Mouse (Mus musculus) T-helper 2 cell (primary cell): ENCODE results near the gene Col5a1.

ENCODE experiments used
- in situ Hi-C: fragments of 300-600 bp; cut with MboI, MseI; formaldehyde crosslinking; loops from one replicate; pipeline ENCODE4 v1.15.1; 2025; ENCODE audit warnings: high pct_unique_total_duplicates

Gene Col5a1

DNA sequence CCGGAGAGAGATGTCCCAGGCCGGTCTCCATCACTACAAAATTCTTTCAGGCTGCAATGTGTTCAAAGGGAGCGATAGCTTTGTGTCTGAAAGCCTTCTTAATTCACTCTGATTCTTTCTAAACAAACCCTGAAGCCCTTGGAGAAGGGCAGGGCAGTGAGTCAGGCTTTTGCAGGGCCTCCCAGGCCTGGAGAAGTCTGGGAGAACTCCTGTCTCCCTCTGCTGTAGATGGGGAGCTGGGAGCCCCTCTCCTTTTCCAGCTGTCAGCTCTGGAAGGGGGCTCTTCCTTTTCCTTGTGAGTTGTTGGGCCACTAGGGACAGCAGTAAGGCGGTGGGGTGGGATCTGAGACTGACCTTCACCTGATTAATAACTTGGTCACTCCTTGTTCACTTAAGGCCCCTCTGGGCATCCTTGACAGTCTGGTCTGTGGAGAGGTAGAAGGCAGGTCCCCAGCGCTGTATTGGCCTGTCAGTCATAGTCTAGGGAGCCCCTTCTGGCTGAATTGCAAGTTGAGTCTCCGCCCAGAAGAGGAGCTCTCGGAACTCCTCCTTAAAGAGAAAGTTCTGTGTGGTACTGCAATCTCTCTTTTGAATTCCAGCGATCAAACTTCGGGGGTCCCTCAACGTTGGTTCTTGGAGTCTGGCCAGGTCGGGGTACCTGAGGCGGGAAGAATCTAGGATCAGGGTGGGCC is 623 bp upstream of the Col5a1 start:
- in situ Hi-C loops, result no loop called here

DNA sequence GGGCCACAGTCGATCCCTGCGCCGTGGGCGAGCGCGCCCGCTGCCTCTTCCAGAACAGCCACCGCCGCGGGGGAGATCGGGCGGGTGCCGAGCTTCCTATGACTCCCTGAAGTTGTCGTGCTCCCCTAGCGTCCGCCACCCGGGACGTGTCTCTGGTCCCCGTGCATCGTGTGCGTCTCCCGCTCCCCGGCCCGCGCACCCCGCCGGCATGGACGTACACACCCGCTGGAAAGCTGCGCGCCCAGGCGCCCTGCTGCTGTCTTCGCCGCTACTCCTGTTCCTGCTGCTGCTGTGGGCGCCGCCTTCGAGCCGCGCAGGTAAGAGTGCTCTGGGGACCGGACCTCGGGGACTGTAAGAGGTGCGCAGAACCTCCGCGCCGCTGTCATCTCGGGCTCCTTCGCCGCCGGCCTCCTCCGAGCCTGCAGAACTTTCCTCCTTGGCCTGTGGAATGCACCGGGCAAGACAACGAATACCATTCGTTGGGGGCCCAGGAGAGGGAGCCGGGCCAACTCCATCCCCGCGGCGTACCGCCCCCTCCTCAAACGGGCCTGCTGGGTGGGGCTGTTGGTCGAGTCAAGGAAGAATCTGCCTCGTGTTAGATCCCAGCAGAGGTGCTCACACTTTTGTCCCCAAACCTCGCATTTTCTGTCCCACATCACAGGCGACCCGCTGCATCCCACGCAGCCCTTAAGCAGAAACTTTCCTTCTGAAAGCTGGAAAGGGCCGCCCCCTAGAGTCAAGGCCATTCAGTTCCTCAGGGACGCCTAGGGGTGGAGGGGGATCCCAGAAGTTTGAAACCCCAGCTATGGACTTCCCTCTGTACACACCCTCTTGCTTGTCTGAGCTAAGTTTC is 609 bp downstream of the Col5a1 start:
- in situ Hi-C loops, result no loop called here

GRCm38 (mm10) chr2:27887461-27888264 is 1.4 kb downstream of the Col5a1 start:
- in situ Hi-C loops, result no loop called here

DNA sequence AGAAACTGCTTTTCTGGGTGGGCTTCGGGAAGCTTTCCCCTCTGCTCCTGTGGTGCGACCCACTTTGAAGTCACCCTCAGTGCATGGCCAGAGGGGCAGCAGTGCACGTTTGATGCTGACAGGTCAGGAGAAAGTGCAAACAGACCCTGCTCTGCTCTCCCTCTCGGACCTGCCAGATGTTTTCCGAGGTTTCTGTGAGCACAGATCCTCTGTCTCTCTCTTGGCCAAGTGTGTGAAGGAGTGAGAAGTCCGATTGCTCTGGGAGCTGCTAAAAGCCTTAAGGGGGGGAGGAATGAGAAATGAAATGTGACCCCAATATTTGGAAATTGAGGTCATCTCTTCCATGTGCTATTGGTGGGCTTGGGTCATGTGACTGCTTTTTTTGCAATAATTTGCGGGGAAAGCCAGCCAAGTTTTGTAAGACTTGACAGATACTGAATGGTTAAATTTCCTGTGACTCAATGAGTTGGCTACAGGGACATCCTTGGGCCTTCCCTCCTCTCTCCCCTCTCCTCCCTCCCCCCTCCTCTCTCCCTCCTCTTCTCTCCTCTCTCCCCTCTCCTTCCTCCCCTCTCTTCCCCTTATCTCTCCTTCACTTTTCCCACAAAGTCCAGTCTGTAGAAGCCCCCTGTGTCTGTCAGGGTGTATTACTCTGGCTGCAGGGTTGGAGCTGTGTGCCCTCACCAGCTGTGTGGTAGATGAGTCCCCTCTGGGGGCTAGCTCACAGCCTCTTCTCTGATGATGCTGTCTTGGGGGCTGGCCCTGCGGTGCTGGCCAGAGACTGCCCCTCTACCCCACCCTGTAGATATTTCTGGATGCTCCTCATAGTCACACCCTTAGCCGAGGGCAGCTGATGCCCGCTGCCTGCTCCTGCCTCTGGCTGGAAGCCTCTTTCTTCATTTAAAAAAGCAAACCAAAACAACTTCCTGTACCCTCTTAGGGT is 2.6 kb downstream of the Col5a1 start:
- in situ Hi-C loops, result no loop called here

DNA sequence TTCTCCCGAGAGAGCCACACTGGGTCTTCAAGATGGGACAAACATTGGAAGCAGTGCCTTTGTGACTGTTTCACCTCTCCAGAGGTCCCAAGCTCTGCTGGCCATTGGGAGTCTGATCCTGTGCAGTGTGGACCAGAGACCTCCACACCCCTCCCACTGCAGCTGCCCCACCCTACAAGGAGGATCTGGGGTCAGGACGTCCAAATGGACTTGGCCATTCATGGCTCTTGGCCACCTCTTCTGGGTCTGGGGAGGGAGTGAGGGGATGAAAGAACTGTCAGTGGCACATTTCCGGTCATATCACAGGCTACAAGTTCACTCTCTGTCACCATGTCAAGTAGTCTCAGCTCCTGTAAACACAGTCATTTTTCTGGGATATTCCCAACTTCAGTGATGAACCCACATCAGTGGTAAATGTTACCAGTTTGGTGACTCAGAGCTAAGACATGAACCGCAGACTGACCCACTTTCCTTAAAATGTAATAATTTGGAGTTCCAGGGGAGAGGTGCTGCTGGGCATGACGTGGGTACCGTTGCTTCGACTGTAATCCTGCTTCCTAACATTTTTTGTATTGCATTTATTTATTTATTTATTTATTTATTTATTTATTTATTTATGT is 5.8 kb downstream of the Col5a1 start:
- in situ Hi-C loops, result no loop called here

GRCm38 (mm10) chr2:27893015-27893414 is 6.8 kb downstream of the Col5a1 start:
- in situ Hi-C loops, result no loop called here

GRCm38 (mm10) chr2:27894986-27895385 is 8.8 kb downstream of the Col5a1 start:
- in situ Hi-C loops, result no loop called here

DNA sequence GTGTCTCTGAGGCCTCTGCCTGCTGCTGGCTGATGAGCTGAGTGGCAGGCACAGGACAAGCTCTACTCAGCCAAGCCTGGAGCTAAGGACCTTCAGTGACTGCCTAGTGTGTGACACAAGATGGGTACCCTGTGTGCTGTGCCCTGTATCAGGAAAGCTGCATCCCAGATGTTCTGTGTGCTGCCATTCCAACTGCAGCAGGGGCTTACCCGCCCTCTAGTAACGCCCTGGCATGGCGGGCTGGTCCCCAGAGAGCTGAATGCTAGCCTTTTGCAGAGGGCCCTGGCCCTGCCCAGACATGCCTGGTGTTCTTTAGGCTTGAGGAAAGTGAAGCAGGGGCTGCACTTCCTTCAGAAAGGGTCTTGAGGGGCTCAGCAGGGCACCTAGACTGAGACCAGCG is 9.4 kb downstream of the Col5a1 start:
- in situ Hi-C loops, result no loop called here

- in situ Hi-C loops, result no loop called here
Measured at GRCm38 (mm10) chr2:27897161-27897560, 10.9 kb downstream of the Col5a1 start.

DNA sequence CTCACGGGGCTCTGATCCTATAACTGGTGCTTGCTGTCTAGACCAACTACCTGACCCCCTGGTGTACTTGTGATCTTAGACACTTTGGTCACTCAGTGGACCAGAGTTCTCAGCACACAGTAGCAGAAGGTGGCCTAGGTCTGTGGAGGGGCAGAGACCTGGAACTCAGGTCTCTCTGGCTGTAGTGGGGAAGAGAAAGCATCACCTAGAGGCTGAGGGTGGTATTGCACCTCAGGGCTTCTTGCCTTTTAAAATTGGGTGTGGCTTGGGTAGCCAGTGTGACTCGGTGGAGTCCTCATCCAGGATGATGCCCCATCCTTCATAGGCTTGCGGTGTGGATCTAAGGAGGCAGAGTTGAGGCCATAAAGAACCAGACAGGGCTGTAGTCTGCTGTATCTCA is 13.7 kb downstream of the Col5a1 start:
- in situ Hi-C loops, result no loop called here

- in situ Hi-C loops, result no loop called here
Measured at GRCm38 (mm10) chr2:27901076-27901475, 14.9 kb downstream of the Col5a1 start.

- in situ Hi-C loops, result no loop called here
Measured at GRCm38 (mm10) chr2:27901525-27902245, 15.5 kb downstream of the Col5a1 start.

- in situ Hi-C loops, result no loop called here
Measured at GRCm38 (mm10) chr2:27902318-27902717, 16.1 kb downstream of the Col5a1 start.

GRCm38 (mm10) chr2:27905411-27905810 is 19.2 kb downstream of the Col5a1 start:
- in situ Hi-C loops, result no loop called here

DNA sequence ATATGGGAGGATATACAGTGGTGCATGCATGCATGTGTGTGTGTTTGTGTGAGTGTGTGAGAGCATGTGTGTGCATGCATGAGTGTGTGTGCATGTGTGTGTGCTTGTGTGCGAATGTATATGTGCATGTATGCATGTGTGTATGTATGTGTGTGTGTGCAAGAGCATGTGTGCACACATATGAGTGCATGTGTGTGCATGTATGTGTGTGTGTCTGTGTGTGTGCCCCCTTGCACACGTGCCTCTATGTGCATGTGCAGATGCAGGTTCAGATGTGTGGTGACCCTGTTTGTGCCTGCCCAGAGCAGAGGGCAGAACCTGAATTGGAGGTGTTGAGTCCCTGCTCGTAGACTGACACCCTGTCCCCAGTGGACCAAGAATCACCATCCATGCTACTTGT is 24.3 kb downstream of the Col5a1 start:
- in situ Hi-C loops, result loop anchor here (5.0 kb wide), 1 partner anchor 98 kb away; no protein-coding TSS in a partner anchor

DNA sequence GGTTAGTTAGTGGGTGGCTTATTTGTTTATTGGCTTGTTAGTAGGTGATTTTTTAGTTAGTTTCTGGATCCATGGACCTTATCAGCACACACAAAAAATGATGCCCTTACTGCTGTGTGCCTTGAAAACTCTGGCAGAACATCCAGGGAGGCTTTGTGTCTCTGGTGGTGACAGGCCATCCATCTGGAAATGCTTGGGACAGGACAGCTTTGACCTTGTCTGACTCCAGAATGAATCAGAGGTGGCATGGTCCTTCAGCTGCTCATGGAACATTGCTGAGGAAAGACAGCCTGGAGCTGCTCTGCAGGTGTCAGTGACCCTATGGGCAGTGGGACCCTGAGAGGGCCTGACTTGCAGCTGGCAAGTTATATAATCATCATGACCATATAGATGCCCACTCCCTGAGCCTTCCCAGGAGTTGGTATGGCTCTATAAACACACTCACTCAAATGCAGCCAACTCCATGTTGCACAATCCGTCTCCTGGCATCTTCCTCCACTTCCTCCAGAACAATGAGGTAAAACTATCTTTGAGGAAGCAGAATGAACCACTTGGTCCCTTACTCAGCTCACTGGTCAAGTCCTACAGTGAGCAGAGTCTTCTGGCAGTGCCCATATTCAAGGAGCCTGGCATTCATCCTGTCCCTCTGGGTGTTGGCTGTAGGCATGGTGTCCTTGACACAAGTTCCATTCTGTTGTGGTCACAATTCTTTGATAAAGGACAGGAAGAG is 26.5 kb downstream of the Col5a1 start:
- in situ Hi-C loops, result loop anchor here (5.0 kb wide), 1 partner anchor 100 kb away; no protein-coding TSS in a partner anchor

GRCm38 (mm10) chr2:27915726-27916125 is 29.5 kb downstream of the Col5a1 start:
- in situ Hi-C loops, result no loop called here

- in situ Hi-C loops, result no loop called here
Measured at GRCm38 (mm10) chr2:27916316-27916715, 30.1 kb downstream of the Col5a1 start.

DNA sequence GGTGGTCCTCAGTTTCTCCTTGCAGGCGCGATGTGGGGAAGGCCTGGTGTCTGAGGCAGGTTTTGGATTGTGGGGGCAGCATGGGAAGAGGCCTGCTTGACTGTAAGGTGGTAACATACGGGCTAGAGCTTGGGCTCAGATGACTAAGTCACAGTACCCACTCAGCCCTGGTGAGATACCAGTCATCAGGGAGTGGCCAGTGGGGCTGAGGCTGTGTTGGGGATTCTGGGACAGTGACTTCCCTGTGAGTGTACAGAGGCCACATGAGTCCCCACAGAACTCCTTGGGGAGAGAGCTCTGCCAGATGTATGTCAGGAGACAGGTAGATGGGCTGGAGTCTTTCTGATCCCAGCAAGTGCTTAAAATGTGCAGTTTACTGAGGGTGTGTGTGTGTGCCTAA is 31.0 kb downstream of the Col5a1 start:
- in situ Hi-C loops, result no loop called here
